Mouse (Mus musculus): ENCODE data around the gene Slc30a3. TPM values are rescaled to one million over a fixed set of nuclear protein-coding genes. Genes with fewer than 3 reads are reported as not detected.

The Slc30a3 gene
- polyA plus RNA-seq, 1 experiment from 2014 or later, result 1.8 TPM

- Histone ChIP-seq H3K4me1 (peaks cover 5% of the 10 kb centered on the region), H3K27me3 (peaks cover 54% of the 10 kb centered on the region), H3K4me2 (no peak overlapping the region), H3K36me3 (ENCODE audit: poor library complexity, severe bottlenecking) (no peaks in the 10 kb centered on the region), H3K9me3 (replicated peaks) (no peaks in the 10 kb centered on the region), H3K4me3 (no peak overlapping the region), H3K27ac (no peak overlapping the region), H3K9ac (no peak overlapping the region)
- 86% methylated on average over 2 of the region's 2 CpGs for WGBS
- ATAC-seq, result no peak
These were observed 20.9 kb downstream of the Slc30a3 start for GRCm38 (mm10) chr5:31087131-31087530.

GRCm38 (mm10) chr5:31086606-31087005, 21.4 kb downstream of the Slc30a3 start:
- H3K4me3 ChIP-seq, result no peak overlapping the region
- H3K9me3 ChIP-seq (replicated peaks), result no peaks in the 10 kb centered on the region
- ATAC-seq, result no peak
- peaks cover 49% of the 10 kb centered on the region for H3K27me3 ChIP-seq
- peaks cover 4% of the 10 kb centered on the region for H3K4me1 ChIP-seq
- 37% methylated on average over 7 of the region's 7 CpGs for WGBS
- no peak overlapping the region for H3K9ac ChIP-seq
- H3K36me3 ChIP-seq (ENCODE audit: poor library complexity, severe bottlenecking), result no peaks in the 10 kb centered on the region
- H3K27ac ChIP-seq, result no peak overlapping the region
- no peak overlapping the region for H3K4me2 ChIP-seq

GRCm38 (mm10) chr5:31083949-31084348, 24.1 kb downstream of the Slc30a3 start:
- H3K4me1 ChIP-seq, result peaks cover 4% of the 10 kb centered on the region
- 0 out of 2 replicates have a peak overlapping the region, but pooled peaks have one; percentile 16 for H3K4me2 ChIP-seq
- H3K27ac ChIP-seq, result no peak overlapping the region
- H3K9me3 ChIP-seq (replicated peaks), result no peaks in the 10 kb centered on the region
- no peak overlapping the region for H3K4me3 ChIP-seq
- H3K27me3 ChIP-seq, result peaks cover 23% of the 10 kb centered on the region
- 9% methylated on average over 8 of the region's 8 CpGs for WGBS
- no peak overlapping the region for H3K9ac ChIP-seq
- ATAC-seq, result peak; percentile 15; the same call in 1 of the 2 replicates
- peaks cover 2% of the 10 kb centered on the region; the same call in 1 of the 2 replicates for H3K36me3 ChIP-seq (ENCODE audit: poor library complexity, severe bottlenecking)

- 45% methylated on average over 12 of the region's 12 CpGs for WGBS
- no peak overlapping the region for H3K9ac ChIP-seq
- ATAC-seq, result no peak
- peaks cover 4% of the 10 kb centered on the region for H3K4me1 ChIP-seq
- no peak overlapping the region for H3K27ac ChIP-seq
- peaks cover 11% of the 10 kb centered on the region for H3K36me3 ChIP-seq (ENCODE audit: poor library complexity, severe bottlenecking)
- peaks cover 14% of the 10 kb centered on the region for H3K27me3 ChIP-seq
- no peaks in the 10 kb centered on the region for H3K9me3 ChIP-seq (replicated peaks)
- no peak overlapping the region for H3K4me3 ChIP-seq
- no peak overlapping the region for H3K4me2 ChIP-seq
These were observed 25.0 kb downstream of the Slc30a3 start for GRCm38 (mm10) chr5:31082935-31083625.

GRCm38 (mm10) chr5:31082355-31082754, 25.7 kb downstream of the Slc30a3 start:
- Histone ChIP-seq H3K4me3 (no peak overlapping the region), H3K4me1 (peaks cover 4% of the 10 kb centered on the region), H3K9ac (no peak overlapping the region), H3K36me3 (ENCODE audit: poor library complexity, severe bottlenecking) (peaks cover 18% of the 10 kb centered on the region), H3K4me2 (no peak overlapping the region), H3K9me3 (replicated peaks) (no peaks in the 10 kb centered on the region), H3K27ac (no peak overlapping the region), H3K27me3 (peaks cover 13% of the 10 kb centered on the region; the same call in 1 of the 2 replicates)
- ATAC-seq, result no peak
- 19% methylated on average over 5 of the region's 5 CpGs for WGBS

- no peak for ATAC-seq
- Histone ChIP-seq H3K27ac (no peak overlapping the region), H3K4me1 (peaks cover 4% of the 10 kb centered on the region), H3K4me2 (no peak overlapping the region), H3K36me3 (ENCODE audit: poor library complexity, severe bottlenecking) (peaks cover 28% of the 10 kb centered on the region), H3K4me3 (no peak overlapping the region), H3K27me3 (peaks cover 8% of the 10 kb centered on the region; the same call in 1 of the 2 replicates), H3K9me3 (replicated peaks) (no peaks in the 10 kb centered on the region), H3K9ac (no peak overlapping the region)
- WGBS, result 74% methylated on average over 3 of the region's 3 CpGs
These were observed 26.7 kb downstream of the Slc30a3 start for GRCm38 (mm10) chr5:31081386-31081785.

GRCm38 (mm10) chr5:31080795-31081164, 27.3 kb downstream of the Slc30a3 start:
- Histone ChIP-seq H3K4me2 (no peak overlapping the region), H3K9ac (no peak overlapping the region), H3K27ac (no peak overlapping the region), H3K9me3 (replicated peaks) (no peaks in the 10 kb centered on the region), H3K4me1 (peaks cover 4% of the 10 kb centered on the region), H3K4me3 (no peak overlapping the region), H3K27me3 (peaks cover 2% of the 10 kb centered on the region; the same call in 1 of the 2 replicates), H3K36me3 (ENCODE audit: poor library complexity, severe bottlenecking) (peaks cover 34% of the 10 kb centered on the region)
- ATAC-seq, result no peak
- WGBS, result 69% methylated on average over 3 of the region's 3 CpGs

GRCm38 (mm10) chr5:31080059-31080794, 27.8 kb downstream of the Slc30a3 start:
- no peak for ATAC-seq

GRCm38 (mm10) chr5:31076346-31076745, 31.7 kb downstream of the Slc30a3 start:
- Histone ChIP-seq H3K9me3 (replicated peaks) (no peaks in the 10 kb centered on the region), H3K9ac (no peak overlapping the region), H3K4me2 (no peak overlapping the region), H3K4me1 (no peaks in the 10 kb centered on the region), H3K27me3 (no peaks in the 10 kb centered on the region), H3K36me3 (ENCODE audit: poor library complexity, severe bottlenecking) (peaks cover 78% of the 10 kb centered on the region), H3K27ac (no peak overlapping the region), H3K4me3 (no peak overlapping the region)
- no peak for ATAC-seq
- WGBS, result 90% methylated on average over 13 of the region's 13 CpGs

More at GRCm38 (mm10) chr5:31080059-31080794, 27.8 kb downstream of the Slc30a3 start:
- Histone ChIP-seq H3K27me3 (no peaks in the 10 kb centered on the region), H3K9me3 (replicated peaks) (no peaks in the 10 kb centered on the region), H3K27ac (no peak overlapping the region), H3K4me1 (peaks cover 4% of the 10 kb centered on the region), H3K4me3 (no peak overlapping the region), H3K36me3 (ENCODE audit: poor library complexity, severe bottlenecking) (peaks cover 40% of the 10 kb centered on the region), H3K9ac (no peak overlapping the region), H3K4me2 (no peak overlapping the region)
- 83% methylated on average over 13 of the region's 13 CpGs for WGBS

- Histone ChIP-seq H3K4me2 (no peak overlapping the region), H3K9ac (no peak overlapping the region), H3K9me3 (replicated peaks) (no peaks in the 10 kb centered on the region), H3K27ac (no peak overlapping the region), H3K4me3 (no peak overlapping the region), H3K4me1 (no peaks in the 10 kb centered on the region), H3K36me3 (ENCODE audit: poor library complexity, severe bottlenecking) (peaks cover 100% of the 10 kb centered on the region), H3K27me3 (no peaks in the 10 kb centered on the region)
- 94% methylated on average over 12 of the region's 12 CpGs for WGBS
- no peak for ATAC-seq
These were observed 34.9 kb downstream of the Slc30a3 start for GRCm38 (mm10) chr5:31073176-31073575.

GRCm38 (mm10) chr5:31071821-31072220, 36.2 kb downstream of the Slc30a3 start:
- Histone ChIP-seq H3K4me1 (no peaks in the 10 kb centered on the region), H3K27ac (no peak overlapping the region), H3K4me2 (no peak overlapping the region), H3K27me3 (no peaks in the 10 kb centered on the region), H3K36me3 (ENCODE audit: poor library complexity, severe bottlenecking) (peaks cover 100% of the 10 kb centered on the region), H3K9ac (no peak overlapping the region), H3K4me3 (no peak overlapping the region), H3K9me3 (replicated peaks) (no peaks in the 10 kb centered on the region)
- WGBS, result 93% methylated on average over 11 of the region's 11 CpGs
- no peak for ATAC-seq

GRCm38 (mm10) chr5:31071059-31071458, 37.0 kb downstream of the Slc30a3 start:
- 96% methylated on average over 2 of the region's 2 CpGs for WGBS
- Histone ChIP-seq H3K4me3 (no peak overlapping the region), H3K27ac (no peak overlapping the region), H3K4me1 (no peaks in the 10 kb centered on the region), H3K9ac (no peak overlapping the region), H3K9me3 (replicated peaks) (no peaks in the 10 kb centered on the region), H3K36me3 (ENCODE audit: poor library complexity, severe bottlenecking) (peaks cover 100% of the 10 kb centered on the region), H3K4me2 (no peak overlapping the region), H3K27me3 (no peaks in the 10 kb centered on the region)
- no peak for ATAC-seq

Data from forebrain, embryonic 13.5 days (tissue).